Mouse (Mus musculus) intestine, postnatal 0 days (tissue): ENCODE results near the gene Lrrc28. TPM values are rescaled to one million over a fixed set of nuclear protein-coding genes. Genes with fewer than 3 reads are reported as not detected.

Experiments
- ATAC-seq: fragments of 200-750 bp; cut with Nextera tagmentation; 2 replicates; pipeline ENCODE4 v1.8.0; 2017; ENCODE audit warnings: mild to moderate bottlenecking, moderate TSS enrichment, moderate library complexity
- H3K27ac ChIP-seq: fragments of 300-500 bp; sonication (generic); 2 replicates; pipeline ENCODE4 v1.5.1; 2014; ENCODE audit warnings: mild to moderate bottlenecking, low read depth, low read length, moderate library complexity
- H3K27me3 ChIP-seq: fragments of 300-500 bp; sonication (generic); replicated peaks from 2 replicates; pipeline ENCODE4 v1.6.1; 2014; ENCODE audit warnings: low read length, mixed read lengths; ENCODE audit not compliant: control insufficient read depth, insufficient read depth
- H3K36me3 ChIP-seq: fragments of 300-500 bp; sonication (generic); 2 replicates; pipeline ENCODE4 v1.6.1; 2014; ENCODE audit warnings: mild to moderate bottlenecking, moderate library complexity; ENCODE audit not compliant: control insufficient read depth, insufficient read depth
- H3K4me1 ChIP-seq: fragments of 300-500 bp; sonication (generic); replicated peaks from 2 replicates; pipeline ENCODE4 v1.6.1; 2014; ENCODE audit warnings: antibody characterized with exemption, low read length, mixed read lengths; ENCODE audit not compliant: control insufficient read depth, insufficient read depth
- H3K4me2 ChIP-seq: fragments of 300-500 bp; sonication (generic); replicated peaks from 2 replicates; pipeline ENCODE4 v1.6.1; 2014; ENCODE audit warnings: low read depth, mild to moderate bottlenecking, moderate library complexity
- H3K4me3 ChIP-seq: fragments of 300-500 bp; sonication (generic); 2 replicates; pipeline ENCODE4 v1.5.1; 2014; ENCODE audit warnings: low read depth, low read length
- H3K9ac ChIP-seq: fragments of 300-500 bp; sonication (generic); 2 replicates; pipeline ENCODE4 v1.6.1; 2014; ENCODE audit warnings: mild to moderate bottlenecking, low read depth, low read length
- H3K9me3 ChIP-seq: fragments of 300-500 bp; sonication (generic); 2 replicates; pipeline ENCODE4 v1.6.1; 2016; ENCODE audit warnings: mixed run types; ENCODE audit not compliant: control insufficient read depth
- CTCF ChIP-seq: sonication (generic); IDR thresholded peaks from 2 replicates; pipeline ENCODE4 v1.5.1; 2016; ENCODE audit warnings: low read depth, mild to moderate bottlenecking, control low read depth, antibody characterized with exemption, moderate library complexity
- WGBS: fragments of 180-500 bp; shearing (Covaris S2); extraction: QIAGEN DNeasy Blood & Tissue Kit; methylation state at CpG from one replicate; pipeline ENCODE4 v1.1.7; 2014; 5-methylcytosine and 5-hydroxymethylcytosine counted together
- polyA plus RNA-seq: library from polyadenylated mRNA; unstranded; fragments of >200 nt; fragmentation: Nextera tagmentation; extraction: Ambion mirVana; gene quantifications from 2 replicates; pipeline ENCODE4 v1.2.1, GENCODE M21; 2015

Gene Lrrc28
- polyA plus RNA-seq, 1 experiment from 2014 or later, result 16.1 TPM

DNA sequence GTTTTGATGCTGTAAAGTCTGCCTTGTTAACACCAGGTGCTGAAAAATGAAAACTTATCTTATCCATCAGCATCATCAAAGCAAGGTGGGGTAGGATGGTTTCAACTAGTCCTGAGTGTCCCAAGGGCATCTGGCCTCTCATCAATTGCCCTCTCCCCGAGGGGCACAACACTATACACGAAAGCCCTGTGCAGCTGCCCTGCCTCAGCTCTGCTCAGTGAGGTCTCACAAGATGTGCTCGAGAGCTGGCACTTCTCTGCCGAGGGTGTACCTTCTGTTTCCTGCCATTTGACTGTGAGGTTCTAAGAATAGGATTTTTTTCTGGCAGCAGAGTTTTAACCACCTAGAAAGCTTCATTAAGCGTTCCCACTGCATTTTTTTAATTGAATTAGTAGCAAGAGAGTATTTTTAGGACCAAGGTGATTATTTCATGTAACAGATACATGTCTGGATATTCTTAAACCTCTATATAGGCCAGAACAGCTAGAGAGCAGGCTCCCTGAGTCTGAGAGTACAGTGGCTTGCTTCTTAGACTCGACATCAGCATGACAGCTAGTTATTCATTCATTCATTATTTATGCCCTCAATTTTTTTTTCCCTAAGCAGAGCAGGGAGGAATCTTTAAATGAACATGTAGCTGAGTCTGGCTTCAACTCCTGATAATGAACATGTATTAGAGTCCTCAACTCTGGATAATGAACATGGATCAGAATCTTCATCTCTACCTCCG lies 141.6 kb downstream of the Lrrc28 start:
- Histone ChIP-seq H3K4me3 (no peak overlapping the region), H3K27ac (no peak overlapping the region), H3K9ac (no peak overlapping the region), H3K4me2 (no peak overlapping the region), H3K36me3 (no peaks in the 10 kb centered on the region), H3K9me3 (no peaks in the 10 kb centered on the region), H3K27me3 (no peaks in the 10 kb centered on the region), H3K4me1 (no peaks in the 10 kb centered on the region)
- ATAC-seq, result no peak
- no peak for TF ChIP-seq CTCF
- 53% methylated on average over 7 of the region's 7 CpGs for WGBS

DNA sequence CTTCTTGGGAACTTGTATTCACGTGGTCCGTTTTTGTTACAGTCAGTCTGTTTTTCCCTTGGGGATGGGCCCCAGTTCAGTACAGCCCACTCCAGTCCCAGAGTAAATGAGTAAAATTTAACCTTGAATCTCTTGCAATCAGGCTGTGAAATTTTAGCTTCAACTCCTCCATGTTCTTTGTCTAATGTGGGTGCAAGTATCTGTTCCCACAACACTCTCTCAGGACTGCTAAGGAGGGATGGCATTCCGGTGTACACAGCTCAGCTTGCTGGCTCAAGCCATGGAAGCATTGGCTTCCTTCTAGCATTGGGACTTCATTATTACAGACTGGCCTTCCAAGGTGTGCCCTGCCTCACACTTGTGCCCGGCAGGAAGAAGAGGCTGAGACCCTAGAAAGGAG lies 142.4 kb downstream of the Lrrc28 start:
- ATAC-seq, result no peak
- Histone ChIP-seq H3K36me3 (no peaks in the 10 kb centered on the region), H3K9ac (no peak overlapping the region), H3K27me3 (no peaks in the 10 kb centered on the region), H3K4me2 (no peak overlapping the region), H3K27ac (no peak overlapping the region), H3K4me1 (no peaks in the 10 kb centered on the region), H3K9me3 (no peaks in the 10 kb centered on the region), H3K4me3 (no peak overlapping the region)
- WGBS, result 61% methylated on average over 4 of the region's 4 CpGs
- TF ChIP-seq CTCF, result no peak

DNA sequence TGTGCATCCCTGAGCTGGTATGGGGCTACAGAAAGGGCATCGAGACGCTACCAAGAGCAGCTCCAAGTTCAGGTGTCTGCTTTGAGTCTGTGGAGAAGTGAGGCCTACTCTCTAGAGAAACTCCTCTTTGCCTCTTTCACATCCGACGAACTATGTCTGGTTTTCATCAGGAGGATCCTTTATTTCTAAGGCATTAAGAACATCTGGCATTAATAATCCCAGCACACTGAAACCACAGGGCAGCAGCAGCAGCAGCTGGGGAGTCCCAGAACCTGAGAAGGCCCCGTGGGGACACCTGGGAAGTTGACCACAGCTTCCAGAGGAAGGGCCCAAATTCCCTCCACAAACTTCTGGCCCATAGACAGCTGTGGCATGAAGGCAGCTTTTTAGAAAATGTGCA lies 144.2 kb downstream of the Lrrc28 start:
- Histone ChIP-seq H3K27ac (no peak overlapping the region), H3K27me3 (no peaks in the 10 kb centered on the region), H3K4me2 (no peak overlapping the region), H3K9me3 (no peaks in the 10 kb centered on the region), H3K4me3 (no peak overlapping the region), H3K9ac (no peak overlapping the region), H3K4me1 (no peaks in the 10 kb centered on the region), H3K36me3 (no peaks in the 10 kb centered on the region)
- TF ChIP-seq CTCF, result no peak
- 69% methylated on average over 5 of the region's 5 CpGs for WGBS
- no peak for ATAC-seq

DNA sequence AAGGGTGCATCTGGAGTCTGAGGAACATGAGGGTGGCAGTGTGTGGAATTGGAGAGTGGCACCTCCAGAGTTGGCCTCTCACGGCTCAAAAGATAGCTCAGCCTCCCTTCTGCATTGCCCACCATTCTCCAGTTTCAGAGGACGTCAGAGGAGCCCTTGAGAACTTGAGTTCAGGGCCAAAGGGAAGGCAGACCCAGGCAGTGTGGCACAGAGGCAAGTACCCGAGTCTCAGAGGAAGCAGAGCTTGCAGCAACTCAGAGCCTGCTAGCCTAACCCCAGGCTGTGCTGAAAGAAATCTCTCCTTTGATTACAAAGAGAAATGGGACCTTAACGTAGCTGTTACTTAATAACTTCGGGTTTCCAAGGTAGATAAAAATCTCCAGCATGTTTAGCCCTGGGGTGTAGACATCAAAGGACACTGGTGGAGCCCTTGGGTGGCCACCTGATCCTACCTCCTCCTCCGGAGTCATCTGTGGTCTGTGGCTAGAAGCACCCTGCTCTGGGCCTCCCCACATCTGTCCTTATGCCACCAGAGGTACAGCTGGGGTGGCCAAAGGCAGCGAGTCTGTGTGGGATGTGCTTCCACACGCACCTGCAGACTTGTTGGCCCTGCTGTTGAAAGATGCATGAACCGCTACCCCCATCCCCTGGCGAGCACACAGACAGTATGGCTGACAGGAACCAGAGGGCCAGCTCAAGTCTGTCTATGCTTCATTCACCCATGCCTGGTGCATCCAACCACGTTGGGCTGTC lies 144.8 kb downstream of the Lrrc28 start:
- Histone ChIP-seq H3K36me3 (no peaks in the 10 kb centered on the region), H3K4me3 (no peak overlapping the region), H3K4me1 (no peaks in the 10 kb centered on the region), H3K9me3 (no peaks in the 10 kb centered on the region), H3K27me3 (no peaks in the 10 kb centered on the region), H3K27ac (no peak overlapping the region), H3K9ac (no peak overlapping the region), H3K4me2 (no peak overlapping the region)
- ATAC-seq, result no peak
- no peak for TF ChIP-seq CTCF
- WGBS, result 62% methylated on average over 11 of the region's 11 CpGs

DNA sequence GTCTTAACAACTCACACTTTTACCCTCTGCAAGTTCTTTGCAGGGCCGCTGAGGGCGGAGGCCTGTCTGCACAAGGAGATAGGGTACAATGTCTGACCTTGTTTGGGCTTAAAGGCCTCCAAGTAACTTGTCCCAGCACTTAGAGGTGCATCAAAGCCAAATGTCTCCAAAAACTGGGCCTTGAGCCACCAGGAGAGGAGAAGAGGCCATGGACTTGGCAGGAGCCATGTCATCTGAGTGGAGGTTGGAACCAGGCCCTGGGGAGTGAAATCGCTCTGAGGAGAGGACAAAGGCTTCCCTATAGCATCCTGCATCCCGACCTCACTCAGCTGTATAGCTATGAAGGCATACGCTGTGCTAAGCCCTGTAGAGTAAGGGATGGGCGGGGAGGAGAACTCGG lies 145.6 kb downstream of the Lrrc28 start:
- Histone ChIP-seq H3K36me3 (no peaks in the 10 kb centered on the region), H3K4me1 (no peaks in the 10 kb centered on the region), H3K27ac (no peak overlapping the region), H3K9ac (no peak overlapping the region), H3K9me3 (no peaks in the 10 kb centered on the region), H3K4me2 (no peak overlapping the region), H3K27me3 (no peaks in the 10 kb centered on the region), H3K4me3 (no peak overlapping the region)
- WGBS, result 82% methylated on average over 7 of the region's 7 CpGs
- TF ChIP-seq CTCF, result no peak
- no peak for ATAC-seq

DNA sequence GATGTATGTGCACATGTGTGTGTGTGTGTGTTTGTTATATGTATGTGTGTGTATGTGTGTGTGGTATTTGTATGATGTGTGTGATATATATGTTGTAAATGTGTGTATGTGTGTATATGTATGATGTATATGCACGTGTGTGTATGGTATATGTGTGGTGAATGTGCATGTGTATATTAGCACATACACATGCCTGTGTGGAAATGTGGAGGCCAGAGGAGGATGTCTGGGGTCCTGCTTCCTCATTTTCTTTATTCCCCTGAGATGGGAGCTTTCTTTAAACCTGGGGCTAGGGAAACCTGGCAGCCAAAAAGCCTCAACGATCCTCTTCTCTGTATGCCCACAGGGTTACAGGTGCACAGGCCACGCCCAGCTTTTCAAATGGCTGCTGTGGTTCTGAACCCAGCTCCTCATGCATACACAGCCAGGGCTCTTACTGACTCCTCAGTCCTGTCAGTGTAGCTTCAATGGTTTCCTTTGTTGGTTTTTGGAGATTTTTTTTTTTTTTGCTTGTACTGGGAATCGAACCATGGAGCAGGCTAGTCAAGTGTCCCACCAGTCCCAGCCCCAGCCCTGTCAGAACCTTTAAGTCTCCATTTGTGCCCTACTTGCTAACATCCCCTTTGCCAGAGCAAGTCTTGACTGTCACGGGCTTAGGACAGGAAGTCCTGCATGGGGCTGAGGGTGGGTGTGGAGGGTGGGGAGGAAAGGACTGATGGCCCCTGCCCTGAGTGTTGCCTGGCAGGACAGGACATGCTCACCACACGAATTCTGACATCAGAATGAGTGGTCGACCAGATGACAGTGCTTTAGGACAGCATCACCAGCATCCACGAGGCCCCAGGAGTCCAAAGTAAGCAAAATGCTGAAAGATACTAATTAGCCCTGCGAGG lies 151.0 kb downstream of the Lrrc28 start:
- H3K27ac ChIP-seq, result no peak overlapping the region
- ATAC-seq, result no peak
- no peak overlapping the region for H3K4me3 ChIP-seq
- no peaks in the 10 kb centered on the region for H3K4me1 ChIP-seq
- no peak overlapping the region for H3K4me2 ChIP-seq
- WGBS, result 67% methylated on average over 9 of the region's 9 CpGs
- TF ChIP-seq CTCF, result no peak
- no peaks in the 10 kb centered on the region for H3K9me3 ChIP-seq
- H3K9ac ChIP-seq, result no peak overlapping the region
- H3K36me3 ChIP-seq, result no peaks in the 10 kb centered on the region
- no peaks in the 10 kb centered on the region for H3K27me3 ChIP-seq
